ENCODE assay signal across 22 mouse cellular contexts in genomic region chr9:104194528-104194927, GRCm38 (mm10).
A peak's percentile ranks its signal among the peaks of the same experiment; 100 is the strongest.
DNase-seq lines count a peak whose midpoint lies in the region; ATAC-seq and TF ChIP-seq lines count a peak whose summit lies in the region.
"Had no signal": no experiment of that assay in that cellular context is flagged by ENCODE, and none has a peak within 500 bp of the region (broad histone marks: within the 10 kb centered on the region; RNA-seq: fewer than 3 reads in every experiment).

No protein-coding gene starts in this region.

- H3K9ac ChIP-seq in heart, embryonic 15.5 days: no peak overlapping the region
- no peak overlapping the region for H3K9ac ChIP-seq in stomach, embryonic 16.5 days (ENCODE audit: low read length)
- no peak overlapping the region for H3K9ac ChIP-seq in hindbrain, embryonic 12.5 days
- H3K9ac ChIP-seq: embryonic facial prominence, embryonic 15.5 days had no signal

- POLR2A ChIA-PET in Patski (lab: Charles Lee): no interaction called here

- TF ChIP-seq CTCF in Patski (IDR thresholded peaks at IDR 0.05): no peak

- intact Hi-C loops in heart, postnatal 14 days (cut with DNase I): no loop called here

- ATAC-seq in heart, embryonic 15.5 days (replicated peaks; ENCODE audit: insufficient number of reproducible peaks, insufficient read depth, low FRiP score, low read depth): peak; percentile 55
- peak; percentile 60 for ATAC-seq in Patski
- peak; percentile 44; the same call in 1 of the 2 replicates for ATAC-seq in stomach, embryonic 16.5 days (ENCODE audit: insufficient read depth, low FRiP score)
- ATAC-seq in hindbrain, embryonic 12.5 days (ENCODE audit: low FRiP score): no peak
- ATAC-seq: activated CD4-positive, CD25-positive, alpha-beta regulatory T cell, adult 4 months; forebrain, embryonic 14.5 days; hindbrain, embryonic 16.5 days; inflammation-experienced regulatory T-cells, adult 6 months; intestine, postnatal 0 days had no signal

- no peaks in the 10 kb centered on the region for H3K27me3 ChIP-seq in heart, embryonic 15.5 days
- no peaks in the 10 kb centered on the region for H3K27me3 ChIP-seq in Patski
- no peaks in the 10 kb centered on the region for H3K27me3 ChIP-seq in stomach, embryonic 16.5 days (ENCODE audit: control insufficient read depth, insufficient read depth, low read length)
- no peaks in the 10 kb centered on the region for H3K27me3 ChIP-seq in hindbrain, embryonic 12.5 days
- H3K27me3 ChIP-seq: embryonic facial prominence, embryonic 15.5 days had no signal

- H3K9me3 ChIP-seq in heart, embryonic 15.5 days (replicated peaks): no peaks in the 10 kb centered on the region
- no peaks in the 10 kb centered on the region for H3K9me3 ChIP-seq in stomach, embryonic 16.5 days (replicated peaks; ENCODE audit: control insufficient read depth, low read length)
- no peaks in the 10 kb centered on the region for H3K9me3 ChIP-seq in hindbrain, embryonic 12.5 days (replicated peaks)
- H3K9me3 ChIP-seq: embryonic facial prominence, embryonic 15.5 days; forebrain, embryonic 10.5 days had no signal

- CTCF ChIA-PET in Patski (lab: Charles Lee): no interaction called here

- peak overlapping the region; percentile 84 for H3K27ac ChIP-seq in heart, embryonic 15.5 days
- peak overlapping the region; percentile 34; the same call in 1 of the 2 replicates for H3K27ac ChIP-seq in stomach, embryonic 16.5 days (ENCODE audit: low read length)
- H3K27ac ChIP-seq in hindbrain, embryonic 12.5 days: no peak overlapping the region
- H3K27ac ChIP-seq: embryonic facial prominence, embryonic 15.5 days; forebrain, embryonic 10.5 days had no signal

- peaks cover 25% of the 10 kb centered on the region for H3K4me1 ChIP-seq in heart, embryonic 15.5 days (replicated peaks)
- H3K4me1 ChIP-seq in stomach, embryonic 16.5 days (ENCODE audit: control insufficient read depth, insufficient read depth, low read length): no peaks in the 10 kb centered on the region
- H3K4me1 ChIP-seq in hindbrain, embryonic 12.5 days: no peaks in the 10 kb centered on the region
- H3K4me1 ChIP-seq: embryonic facial prominence, embryonic 15.5 days; forebrain, embryonic 10.5 days had no signal

- DNase-seq in heart, postnatal 14 days: no peak
- peak; percentile 2 for DNase-seq in NIH3T3 (ENCODE audit: low read depth)
- DNase-seq in Patski (ENCODE audit: low read depth, low spot score): peak; percentile 20
- DNase-seq in cerebellum, adult 11 months: no peak
- DNase-seq: adrenal gland, adult 2 months; adrenal gland, postnatal 25 days; cerebellum, adult 2 months; cerebellum, postnatal 10 days; gastrocnemius, postnatal 25 days; kidney, adult 8-10 months had no signal

- H3K4me3 ChIP-seq in heart, embryonic 15.5 days: no peak overlapping the region
- no peak overlapping the region for H3K4me3 ChIP-seq in stomach, embryonic 16.5 days (replicated peaks; ENCODE audit: low read length)
- H3K4me3 ChIP-seq in hindbrain, embryonic 12.5 days: no peak overlapping the region
- H3K4me3 ChIP-seq: embryonic facial prominence, embryonic 15.5 days; erythroblast, embryonic 14.5 days; forebrain, embryonic 10.5 days; gastrocnemius, adult 2 months had no signal

- peaks cover 39% of the 10 kb centered on the region for H3K36me3 ChIP-seq in heart, embryonic 15.5 days
- peaks cover 12% of the 10 kb centered on the region for H3K36me3 ChIP-seq in stomach, embryonic 16.5 days (ENCODE audit: control insufficient read depth, insufficient read depth, low read length)
- peaks cover 70% of the 10 kb centered on the region for H3K36me3 ChIP-seq in hindbrain, embryonic 12.5 days

- in situ Hi-C loops in Patski (cut with MboI; ENCODE audit: low pct_unique_long_range_greater_than_20kb): no loop called here

- 41% methylated on average over 2 of the region's 2 CpGs for WGBS in heart, embryonic 15.5 days
- 55% methylated on average over 2 of the region's 2 CpGs for WGBS in stomach, embryonic 16.5 days
- 82% methylated on average over 2 of the region's 2 CpGs for WGBS in hindbrain, embryonic 12.5 days

- no peak overlapping the region for H3K4me2 ChIP-seq in heart, embryonic 15.5 days
- H3K4me2 ChIP-seq in stomach, embryonic 16.5 days (ENCODE audit: low read depth, low read length): no peak overlapping the region
- H3K4me2 ChIP-seq in hindbrain, embryonic 12.5 days (replicated peaks): no peak overlapping the region
- H3K4me2 ChIP-seq: embryonic facial prominence, embryonic 15.5 days had no signal

Comparison
In these comparisons a context has a peak if more than half of its experiments do, and no peak if none do; other contexts are left out.
1. DNase-seq: peak in NIH3T3 (single experiment) and Patski (single experiment); none in heart, postnatal 14 days (0 of 2) and cerebellum, adult 11 months (single experiment).